Mouse (Mus musculus) small intestine, adult 2 months (tissue): Measurements from ENCODE around the gene Srgap3.

Experiments
- CTCF ChIP-seq: fragments of 200-500 bp; IDR thresholded peaks from 2 replicates; pipeline ENCODE4 v1.5.1; 2012; ENCODE audit warnings: low read depth, mild to moderate bottlenecking, control low read depth, inconsistent platforms, low read length, moderate library complexity, mixed read lengths; ENCODE audit not compliant: insufficient replicate concordance, insufficient read length; ENCODE audit errors: extremely low read depth
- POLR2A ChIP-seq: fragments of 200-500 bp; IDR thresholded peaks from 2 replicates; pipeline ENCODE4 v1.6.1; 2012; ENCODE audit warnings: low read depth, mild to moderate bottlenecking, control low read depth, inconsistent platforms, low read length, moderate library complexity

GRCm38 (mm10) chr6:112990119-112990518 is 43.1 kb upstream of the Srgap3 start:
- TF ChIP-seq POLR2A (no peak), CTCF (no peak)
